Mouse (Mus musculus): ENCODE results near the gene Irgm1.
A peak's percentile ranks its signal among the peaks of the same experiment; 100 is the strongest.

DNA sequence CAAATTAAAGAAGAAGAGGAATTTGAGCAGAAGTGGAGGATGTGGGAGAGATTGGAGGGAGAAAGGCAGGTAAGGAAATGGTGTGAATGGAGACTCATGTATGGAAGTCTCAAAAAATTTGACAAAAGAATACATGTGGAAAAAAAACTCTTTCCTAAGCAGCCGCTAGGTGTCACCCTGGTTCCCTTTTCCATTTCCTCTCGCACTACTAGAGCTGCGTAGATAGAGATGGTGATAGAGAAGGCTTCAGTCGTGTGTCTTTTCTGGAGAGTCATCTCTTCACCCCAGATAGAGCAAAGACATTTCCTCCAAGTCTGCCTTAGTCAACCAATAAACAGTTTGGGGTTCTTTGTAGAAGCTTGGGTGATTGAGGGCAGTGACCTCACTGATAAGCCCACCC is 3.0 kb upstream of the Irgm1 start:
- TF ChIP-seq POLR2AphosphoS2 (IDR thresholded peaks at IDR 0.05; ENCODE audit: low read depth, low read length): no peak
- TF ChIP-seq POLR2A (IDR thresholded peaks at IDR 0.05; ENCODE audit: low read depth, low read length): no peak
- peak; percentile 84 to 97 for TF ChIP-seq CTCF (conservative IDR thresholded peaks at IDR 0.05 in 1 of 2, IDR thresholded peaks at IDR 0.05 in 1 of 2; ENCODE audit: low read depth in 2 of 2, low read length in 2 of 2)
- no peak for TF ChIP-seq SIN3A (IDR thresholded peaks at IDR 0.05; ENCODE audit: low read length)
- TF ChIP-seq ZNF384 (IDR thresholded peaks at IDR 0.05; ENCODE audit: low read depth, low read length): peak; percentile 89
- TF ChIP-seq UBTF (IDR thresholded peaks at IDR 0.05; ENCODE audit: low read depth, low read length): no peak
- no peak for TF ChIP-seq EP300 (IDR thresholded peaks at IDR 0.05; ENCODE audit: low read length)
- no peak for TF ChIP-seq MAFK (IDR thresholded peaks at IDR 0.05; ENCODE audit: insufficient replicate concordance, low read length)
- TF ChIP-seq USF1 (IDR thresholded peaks at IDR 0.05; ENCODE audit: low read depth, low read length): no peak
- no peak; the same call in 1 of the 2 replicates for TF ChIP-seq MXI1 (IDR thresholded peaks at IDR 0.05; ENCODE audit: low read depth, low read length)
- TF ChIP-seq BHLHE40 (IDR thresholded peaks at IDR 0.05; ENCODE audit: low read depth, low read length): no peak
- no peak for TF ChIP-seq USF2 (conservative IDR thresholded peaks at IDR 0.05; ENCODE audit: low read depth, low read length)

Measured in CH12.LX (cell line).